Mouse (Mus musculus) MEL (cell line): ENCODE measurements around the gene Nrp1.

Experiments
- CTCF ChIP-seq, 3 experiments: IDR thresholded peaks in 2 of 3; conservative IDR thresholded peaks in 1 of 3; 2 replicates each; pipeline ENCODE4 v1.5.1; 2011 to 2012; ENCODE audit warnings: low read length in 3 of 3, low read depth in 2 of 3, mild to moderate bottlenecking in 2 of 3, improper control_type of control experiment in 1 of 3, inconsistent platforms in 1 of 3, mixed read lengths in 1 of 3, moderate library complexity in 1 of 3; ENCODE audit not compliant: control insufficient read depth in 1 of 3, insufficient read depth in 1 of 3, poor library complexity in 1 of 3, severe bottlenecking in 1 of 3
- MAX ChIP-seq: IDR thresholded peaks from 2 replicates; pipeline ENCODE4 v1.6.1; 2011; ENCODE audit warnings: low read length, improper control_type of control experiment
- NRF1 ChIP-seq: IDR thresholded peaks from 2 replicates; pipeline ENCODE4 v1.6.1; 2014; ENCODE audit warnings: low read depth, mild to moderate bottlenecking, inconsistent platforms, low read length, improper control_type of control experiment, moderate library complexity; ENCODE audit not compliant: poor library complexity, insufficient read depth, severe bottlenecking
- TCF12 ChIP-seq: IDR thresholded peaks from 2 replicates; pipeline ENCODE4 v1.6.1; 2014; ENCODE audit warnings: low read depth, mild to moderate bottlenecking, inconsistent platforms, low read length, improper control_type of control experiment, moderate library complexity

DNA sequence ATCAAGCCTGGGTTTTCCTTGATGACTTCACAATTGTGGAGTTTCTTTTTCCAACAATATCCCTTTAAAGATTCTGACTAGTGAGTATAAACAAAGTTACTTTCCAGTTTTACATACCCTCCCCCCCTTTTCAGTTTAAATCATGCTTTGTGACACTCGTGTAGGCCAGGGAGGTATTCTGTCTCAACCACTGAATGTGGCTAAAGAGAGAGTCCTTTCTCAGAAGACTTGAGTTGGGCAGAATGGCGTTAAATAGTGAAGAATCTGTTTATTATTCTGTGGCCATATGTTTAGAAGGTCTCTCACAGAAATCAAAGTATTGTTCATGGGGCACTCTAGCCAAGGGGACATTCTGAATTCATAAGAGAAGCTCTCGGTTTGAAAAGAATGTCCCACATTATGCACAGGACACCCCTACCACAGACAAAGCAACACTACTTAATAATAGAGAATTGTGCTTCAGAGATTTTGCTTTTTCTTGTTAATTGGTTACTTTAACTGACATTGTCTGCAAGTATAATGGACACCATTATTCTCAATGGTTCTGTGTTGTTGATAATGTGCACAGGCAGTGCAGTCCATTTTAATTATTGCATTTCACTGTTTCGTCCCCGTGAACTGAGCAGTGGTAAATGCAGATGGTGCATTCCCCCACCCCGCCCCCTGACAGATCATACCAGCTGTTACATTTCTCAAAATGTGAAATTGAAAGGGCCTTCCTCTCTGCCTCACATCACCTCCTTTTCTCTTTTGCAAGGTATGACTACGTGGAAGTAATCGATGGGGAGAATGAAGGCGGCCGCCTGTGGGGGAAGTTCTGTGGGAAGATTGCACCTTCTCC is 59.8 kb downstream of the Nrp1 start:
- TF ChIP-seq MAX (no peak), TCF12 (no peak), CTCF (IDR thresholded peaks at IDR 0.05 in 2 of 3, conservative IDR thresholded peaks at IDR 0.05 in 1 of 3; ENCODE audit: control insufficient read depth in 1 of 3, insufficient read depth in 1 of 3, low read depth in 2 of 3, low read length in 3 of 3, poor library complexity in 1 of 3, severe bottlenecking in 1 of 3) (no peak), NRF1 (no peak)
